Mouse (Mus musculus) thymus, adult 2 months (tissue): ENCODE measurements around the gene Rbms3. TPM values are rescaled to one million over a fixed set of nuclear protein-coding genes. Genes with fewer than 3 reads are reported as not detected.

ENCODE experiments used
- DNase-seq: peaks from one replicate; pipeline ENCODE4 v3.0.0; 2021
- H3K27ac ChIP-seq: fragments of 200-500 bp; 2 replicates; pipeline ENCODE4 v1.5.1; 2012; ENCODE audit warnings: low read length, control low read depth; ENCODE audit not compliant: control insufficient read depth, insufficient read depth
- H3K27me3 ChIP-seq: fragments of 200-500 bp; 2 replicates; pipeline ENCODE4 v1.6.1; 2012; ENCODE audit warnings: mild to moderate bottlenecking, low read length, moderate library complexity, mixed read lengths; ENCODE audit not compliant: control insufficient read depth, insufficient read depth
- H3K36me3 ChIP-seq: fragments of 200-500 bp; 2 replicates; pipeline ENCODE4 v1.6.1; 2012; ENCODE audit warnings: mild to moderate bottlenecking, low read length, moderate library complexity; ENCODE audit not compliant: control insufficient read depth, insufficient read depth
- H3K4me1 ChIP-seq: fragments of 200-500 bp; replicated peaks from 2 replicates; pipeline ENCODE4 v1.6.1; 2012; ENCODE audit warnings: low read length; ENCODE audit not compliant: control insufficient read depth, insufficient read depth
- H3K4me3 ChIP-seq: fragments of 200-500 bp; 2 replicates; pipeline ENCODE4 v1.5.1; 2012; ENCODE audit warnings: mild to moderate bottlenecking, low read length, control low read depth, moderate library complexity; ENCODE audit not compliant: control insufficient read depth, insufficient read depth
- CTCF ChIP-seq: fragments of 200-500 bp; IDR thresholded peaks from 2 replicates; pipeline ENCODE4 v1.5.1; 2012; ENCODE audit warnings: mild to moderate bottlenecking, control low read depth, low read length, moderate library complexity, borderline replicate concordance; ENCODE audit not compliant: control insufficient read depth, poor library complexity, insufficient read depth; ENCODE audit errors: extremely low read depth
- POLR2A ChIP-seq: fragments of 200-500 bp; IDR thresholded peaks from 2 replicates; pipeline ENCODE4 v1.6.1; 2012; ENCODE audit warnings: mild to moderate bottlenecking, low read length, control low read depth, moderate library complexity; ENCODE audit not compliant: control insufficient read depth, poor library complexity, insufficient read depth; ENCODE audit errors: extremely low read depth
- WGBS: fragments of 180-500 bp; shearing (Covaris S2); methylation state at CpG from one replicate; pipeline ENCODE4 v1.1.7; 2018; 5-methylcytosine and 5-hydroxymethylcytosine counted together
- polyA plus RNA-seq: library from polyadenylated mRNA; depleted of rRNA; stranded (reverse); fragments of >200 nt; gene quantifications from 2 replicates; pipeline ENCODE4 v1.2.3, GENCODE M21; 2012

Gene Rbms3
- polyA plus RNA-seq, 1 experiment: 10.9 TPM

DNA sequence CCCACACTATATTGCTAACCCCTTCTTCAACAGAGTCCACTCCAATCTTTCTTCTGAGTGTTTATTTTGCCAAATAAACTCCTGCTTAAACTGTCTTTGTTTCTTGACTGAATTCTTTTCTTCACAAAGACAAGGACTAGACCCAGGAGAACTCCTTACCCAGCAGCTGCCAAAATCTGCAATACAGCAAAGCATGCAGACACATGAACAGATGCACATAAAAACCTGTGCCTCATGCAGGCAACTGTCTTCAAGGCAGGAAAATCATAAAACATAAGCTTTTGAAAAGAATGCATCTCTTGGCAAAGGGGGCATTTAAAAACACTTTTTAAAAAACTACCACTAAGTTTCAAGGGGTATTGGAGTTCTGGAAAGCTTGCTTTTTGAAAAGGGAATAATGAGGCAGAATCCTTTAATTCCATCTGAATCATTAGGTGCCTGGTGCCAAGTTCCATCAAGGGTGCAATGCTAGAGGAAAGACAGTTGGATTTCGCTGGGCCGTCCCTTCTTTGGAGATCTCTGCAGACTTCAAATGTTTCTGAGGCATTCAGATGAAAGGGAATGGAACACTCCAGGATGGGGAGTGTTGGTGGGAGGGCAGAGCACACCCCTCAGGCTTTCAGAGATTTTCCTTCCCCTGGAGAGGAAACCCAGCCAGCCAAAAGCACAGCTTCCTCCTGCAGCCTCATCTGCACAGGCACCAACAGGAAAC lies 717.8 kb downstream of the Rbms3 start:
- H3K4me3 ChIP-seq: no peak overlapping the region
- WGBS: 64% methylated on average over 2 of the region's 2 CpGs
- TF ChIP-seq POLR2A: no peak
- no peaks in the 10 kb centered on the region for H3K36me3 ChIP-seq
- no peak for DNase-seq
- H3K4me1 ChIP-seq: no peaks in the 10 kb centered on the region
- no peaks in the 10 kb centered on the region for H3K27me3 ChIP-seq
- H3K27ac ChIP-seq: no peak overlapping the region

GRCm38 (mm10) chr9:116909511-116909910 lies 720.2 kb downstream of the Rbms3 start:
- H3K27me3 ChIP-seq: no peaks in the 10 kb centered on the region
- H3K4me1 ChIP-seq: no peaks in the 10 kb centered on the region
- 81% methylated on average over 4 of the region's 4 CpGs for WGBS
- no peak overlapping the region for H3K4me3 ChIP-seq
- TF ChIP-seq CTCF (no peak), POLR2A (no peak)
- no peaks in the 10 kb centered on the region for H3K36me3 ChIP-seq
- no peak for DNase-seq
- H3K27ac ChIP-seq: no peak overlapping the region

- TF ChIP-seq CTCF: no peak
- TF ChIP-seq POLR2A: no peak
- Histone ChIP-seq H3K4me1 (no peaks in the 10 kb centered on the region), H3K36me3 (no peaks in the 10 kb centered on the region), H3K27me3 (no peaks in the 10 kb centered on the region), H3K27ac (no peak overlapping the region), H3K4me3 (no peak overlapping the region)
- DNase-seq: no peak
- 69% methylated on average over 4 of the region's 4 CpGs for WGBS
Observed at GRCm38 (mm10) chr9:116906955-116907354, 722.8 kb downstream of the Rbms3 start.

- Histone ChIP-seq H3K27ac (no peak overlapping the region), H3K36me3 (no peaks in the 10 kb centered on the region), H3K4me3 (no peak overlapping the region), H3K27me3 (no peaks in the 10 kb centered on the region), H3K4me1 (no peaks in the 10 kb centered on the region)
- DNase-seq: no peak
- 90% methylated on average over 2 of the region's 2 CpGs for WGBS
- TF ChIP-seq CTCF (no peak), POLR2A (no peak)
Observed at GRCm38 (mm10) chr9:116905646-116906045, 724.1 kb downstream of the Rbms3 start.

DNA sequence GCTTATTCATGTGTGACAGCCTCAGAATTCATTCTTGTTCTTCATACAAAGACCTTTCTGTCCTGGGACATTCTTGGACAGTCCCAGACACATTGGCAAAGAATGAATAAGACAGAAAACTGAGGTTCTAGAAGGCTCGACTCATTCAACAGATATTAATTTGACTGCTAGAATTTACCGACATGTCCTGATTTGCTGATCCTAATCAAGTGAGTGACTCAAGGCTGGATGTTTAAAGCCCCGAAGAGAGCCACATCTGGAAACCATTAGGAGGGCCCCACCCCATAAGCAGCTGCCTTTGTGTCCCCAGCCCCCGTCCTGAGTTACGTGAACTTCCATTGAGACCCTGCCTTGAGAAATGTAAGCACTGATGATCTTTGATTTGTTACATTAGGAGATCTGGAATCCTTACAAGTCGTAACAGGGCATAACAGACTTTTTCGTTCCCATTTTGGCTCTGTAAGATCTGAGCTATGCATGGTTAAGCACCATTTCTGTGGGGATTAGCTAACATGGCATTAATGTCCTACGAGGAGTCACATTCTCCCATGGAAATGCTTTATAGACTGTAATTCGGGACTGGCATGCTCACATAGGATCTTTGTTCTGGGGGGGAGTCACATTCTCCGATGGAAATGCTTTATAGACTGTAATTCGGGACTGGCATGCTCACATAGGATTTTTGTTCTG lies 726.3 kb downstream of the Rbms3 start:
- H3K27ac ChIP-seq: no peak overlapping the region
- DNase-seq: no peak
- TF ChIP-seq POLR2A (no peak), CTCF (no peak)
- 88% methylated on average over 11 of the region's 11 CpGs for WGBS
- no peaks in the 10 kb centered on the region for H3K4me1 ChIP-seq
- no peaks in the 10 kb centered on the region for H3K27me3 ChIP-seq
- no peak overlapping the region for H3K4me3 ChIP-seq
- no peaks in the 10 kb centered on the region for H3K36me3 ChIP-seq

- Histone ChIP-seq H3K27ac (no peak overlapping the region), H3K4me3 (no peak overlapping the region), H3K4me1 (no peaks in the 10 kb centered on the region), H3K36me3 (no peaks in the 10 kb centered on the region), H3K27me3 (no peaks in the 10 kb centered on the region)
- TF ChIP-seq CTCF: no peak
- no peak for TF ChIP-seq POLR2A
- DNase-seq: no peak
- WGBS: 87% methylated on average over 15 of the region's 15 CpGs
Observed at GRCm38 (mm10) chr9:116899403-116899802, 730.3 kb downstream of the Rbms3 start.
